Mouse (Mus musculus): ENCODE measurements around the gene Gpx2. TPM values are rescaled to one million over a fixed set of nuclear protein-coding genes. Genes with fewer than 3 reads are reported as not detected.

Gene Gpx2
- polyA plus RNA-seq, 1 experiment from 2014 or later = 98.3 TPM

GRCm38 (mm10) chr12:76813543-76813942, 18.2 kb upstream of the Gpx2 start:
- ATAC-seq (replicated peaks; ENCODE audit: low FRiP score, low TSS enrichment, low read depth) (no peak), DNase-seq (ENCODE audit: low spot score) (no peak)
- no peak overlapping the region for H3K9ac ChIP-seq (ENCODE audit: low read length)
- no peak overlapping the region for H3K4me3 ChIP-seq (ENCODE audit: low read depth, low read length)
- 0 out of 2 replicates have a peak, but pooled peaks cover 7% of the 10 kb centered on the region for H3K4me1 ChIP-seq (replicated peaks; ENCODE audit: control insufficient read depth, insufficient read depth, low read length)
- no peak overlapping the region for H3K27ac ChIP-seq (ENCODE audit: low read depth)
- no peaks in the 10 kb centered on the region for H3K9me3 ChIP-seq (ENCODE audit: control insufficient read depth, low read length)
- no peaks in the 10 kb centered on the region for H3K36me3 ChIP-seq (ENCODE audit: control insufficient read depth, insufficient read depth, low read length)
- H3K4me2 ChIP-seq (ENCODE audit: low read length) = no peak overlapping the region
- 51% methylated on average over 10 of the region's 10 CpGs for WGBS
- no peaks in the 10 kb centered on the region for H3K27me3 ChIP-seq (replicated peaks; ENCODE audit: control insufficient read depth, insufficient read depth, low read length)

DNA sequence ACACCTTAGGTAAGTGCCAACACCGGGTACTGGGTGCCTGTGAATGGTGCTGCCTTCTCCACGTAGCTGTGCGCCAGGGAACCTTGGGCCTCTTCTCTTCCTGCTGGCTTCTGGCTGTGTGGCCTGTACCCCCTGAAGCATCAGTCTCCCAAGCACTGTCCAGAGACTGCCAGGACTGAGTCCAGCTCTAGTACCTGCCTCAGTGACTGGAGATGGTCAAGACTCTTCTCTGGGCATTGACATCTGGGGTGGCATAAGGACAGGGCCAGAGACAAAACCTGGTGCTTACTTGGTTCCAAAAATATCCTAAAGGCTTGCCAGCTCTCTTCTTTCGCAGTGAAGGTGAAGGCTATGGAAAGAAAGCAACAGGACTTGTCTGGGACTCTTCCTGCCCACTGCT, 15.7 kb upstream of the Gpx2 start:
- no peak overlapping the region for H3K9ac ChIP-seq (ENCODE audit: low read length)
- no peaks in the 10 kb centered on the region for H3K9me3 ChIP-seq (ENCODE audit: control insufficient read depth, low read length)
- no peak overlapping the region for H3K4me2 ChIP-seq (ENCODE audit: low read length)
- H3K4me1 ChIP-seq (replicated peaks; ENCODE audit: control insufficient read depth, insufficient read depth, low read length) = no peaks in the 10 kb centered on the region
- no peak for DNase-seq (ENCODE audit: low spot score)
- H3K36me3 ChIP-seq (ENCODE audit: control insufficient read depth, insufficient read depth, low read length) = no peaks in the 10 kb centered on the region
- no peak for ATAC-seq (replicated peaks; ENCODE audit: low FRiP score, low TSS enrichment, low read depth)
- no peak overlapping the region for H3K27ac ChIP-seq (ENCODE audit: low read depth)
- H3K27me3 ChIP-seq (replicated peaks; ENCODE audit: control insufficient read depth, insufficient read depth, low read length) = no peaks in the 10 kb centered on the region
- 94% methylated on average over 4 of the region's 4 CpGs for WGBS
- no peak overlapping the region for H3K4me3 ChIP-seq (ENCODE audit: low read depth, low read length)

DNA sequence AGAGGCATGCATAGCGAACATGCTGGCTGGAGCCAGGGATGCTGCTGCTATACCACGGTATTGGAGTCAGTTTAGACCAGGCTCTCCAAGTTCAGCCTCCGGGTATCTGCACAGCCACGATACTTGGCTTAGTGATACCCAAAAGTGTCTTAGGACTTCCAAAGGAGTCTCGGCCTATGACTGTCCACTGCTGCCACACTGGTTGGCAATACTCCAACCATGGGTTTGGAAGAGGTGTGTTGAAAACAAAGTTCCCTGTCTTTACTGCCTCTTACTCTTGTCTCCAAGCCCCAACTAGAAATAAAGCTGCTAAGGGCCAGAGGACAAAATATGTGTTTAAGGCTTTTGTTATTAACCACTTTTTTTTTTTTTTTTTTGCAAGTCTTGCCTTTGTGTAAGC, 15.1 kb upstream of the Gpx2 start:
- no peaks in the 10 kb centered on the region for H3K27me3 ChIP-seq (replicated peaks; ENCODE audit: control insufficient read depth, insufficient read depth, low read length)
- 93% methylated on average over 5 of the region's 5 CpGs for WGBS

DNA sequence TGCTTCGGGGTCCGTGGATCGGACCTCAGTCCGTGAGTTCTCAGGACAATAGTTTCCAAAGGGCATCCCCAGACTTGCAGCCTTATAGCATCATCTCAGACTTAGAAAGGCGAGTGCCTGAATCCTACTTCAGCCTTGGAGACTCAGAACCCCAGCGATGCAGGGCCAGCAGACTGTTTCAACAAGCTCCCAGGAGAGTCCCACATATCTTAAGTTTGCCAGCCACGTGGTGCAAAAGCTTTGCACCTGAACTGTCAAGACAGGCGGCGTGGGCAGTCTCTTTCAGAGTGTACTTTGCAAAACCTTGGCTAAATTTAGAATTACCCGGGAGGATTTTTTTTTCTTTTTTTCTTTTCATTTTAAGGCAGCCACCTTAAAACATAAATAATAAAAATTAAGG, 12.4 kb upstream of the Gpx2 start:
- Histone ChIP-seq H3K36me3 (ENCODE audit: control insufficient read depth, insufficient read depth, low read length) (no peaks in the 10 kb centered on the region), H3K4me1 (replicated peaks; ENCODE audit: control insufficient read depth, insufficient read depth, low read length) (no peaks in the 10 kb centered on the region), H3K9ac (ENCODE audit: low read length) (no peak overlapping the region), H3K27ac (ENCODE audit: low read depth) (no peak overlapping the region), H3K4me3 (ENCODE audit: low read depth, low read length) (no peak overlapping the region), H3K4me2 (ENCODE audit: low read length) (no peak overlapping the region), H3K9me3 (ENCODE audit: control insufficient read depth, low read length) (no peaks in the 10 kb centered on the region), H3K27me3 (replicated peaks; ENCODE audit: control insufficient read depth, insufficient read depth, low read length) (no peaks in the 10 kb centered on the region)
- 84% methylated on average over 10 of the region's 10 CpGs for WGBS
- no peak for DNase-seq (ENCODE audit: low spot score)
- no peak for ATAC-seq (replicated peaks; ENCODE audit: low FRiP score, low TSS enrichment, low read depth)

More for the DNA sequence above, 15.1 kb upstream of the Gpx2 start:
- Histone ChIP-seq H3K4me1 (replicated peaks; ENCODE audit: control insufficient read depth, insufficient read depth, low read length) (no peaks in the 10 kb centered on the region), H3K9me3 (ENCODE audit: control insufficient read depth, low read length) (no peaks in the 10 kb centered on the region), H3K36me3 (ENCODE audit: control insufficient read depth, insufficient read depth, low read length) (no peaks in the 10 kb centered on the region), H3K4me3 (ENCODE audit: low read depth, low read length) (no peak overlapping the region), H3K9ac (ENCODE audit: low read length) (no peak overlapping the region), H3K4me2 (ENCODE audit: low read length) (no peak overlapping the region), H3K27ac (ENCODE audit: low read depth) (no peak overlapping the region)
- DNase-seq (ENCODE audit: low spot score) (no peak), ATAC-seq (replicated peaks; ENCODE audit: low FRiP score, low TSS enrichment, low read depth) (no peak)

DNA sequence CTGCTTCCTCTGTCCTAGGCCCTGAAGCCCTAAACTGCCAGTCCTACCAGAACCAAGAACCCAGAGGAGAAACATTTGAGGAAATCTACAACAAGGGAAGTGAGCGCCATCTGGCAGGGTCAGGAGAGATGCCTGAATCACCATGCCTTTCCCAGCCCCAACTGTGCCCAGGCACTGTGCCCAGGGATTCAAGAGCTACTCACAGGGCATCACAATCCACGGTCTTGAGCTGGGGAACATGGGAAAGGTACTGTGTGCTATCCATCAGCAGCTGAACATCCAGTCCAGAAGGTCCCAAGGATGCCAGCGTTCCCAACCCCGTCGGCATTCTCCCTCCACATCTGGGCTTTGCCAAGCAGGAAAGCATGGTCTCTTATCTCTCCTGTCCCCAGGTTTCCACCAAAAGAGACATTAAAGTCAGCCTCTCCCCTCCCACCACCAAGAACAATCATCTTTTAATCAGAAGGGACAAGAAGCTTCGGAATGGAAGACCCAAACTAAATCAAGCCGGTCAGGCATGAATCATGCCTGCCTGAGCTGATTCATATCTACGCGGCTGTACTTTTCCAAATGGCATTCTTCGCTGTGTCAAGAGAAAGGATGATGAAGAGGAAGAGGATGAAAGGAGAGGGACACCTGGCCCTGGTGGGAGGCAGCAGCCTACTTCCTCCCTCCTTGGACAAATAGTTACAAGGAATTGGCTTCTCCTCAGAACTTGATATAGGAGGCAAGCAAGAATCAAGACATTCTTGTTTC, 9.9 kb upstream of the Gpx2 start:
- WGBS = 89% methylated on average over 10 of the region's 10 CpGs
- ATAC-seq (replicated peaks; ENCODE audit: low FRiP score, low TSS enrichment, low read depth) = no peak

DNA sequence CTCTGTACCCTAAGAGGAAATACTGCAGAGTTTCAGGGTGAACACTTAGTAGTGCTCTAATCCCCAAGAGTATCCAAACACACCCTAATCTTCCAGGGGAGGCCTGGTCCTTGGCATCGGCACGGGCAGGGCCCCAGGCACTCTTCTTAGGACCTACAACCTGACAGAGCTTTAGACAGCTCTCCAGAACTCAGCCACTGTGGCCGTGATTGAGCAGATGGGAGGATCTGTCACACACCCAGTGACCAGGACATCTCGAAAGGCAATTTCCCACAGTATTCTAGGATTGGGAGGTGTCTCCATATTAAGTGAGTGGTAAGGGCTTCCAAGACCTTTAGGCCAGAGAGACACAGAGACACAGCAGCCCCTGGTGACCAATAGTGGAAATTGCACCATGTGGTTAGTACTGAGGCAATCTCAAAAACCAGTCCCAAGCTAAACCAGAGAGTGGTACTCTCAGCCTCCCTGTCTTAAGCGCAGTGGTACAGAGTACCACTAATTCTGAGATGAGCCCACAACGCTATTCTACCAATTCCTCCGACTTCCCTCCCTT, 8.4 kb upstream of the Gpx2 start:
- H3K4me2 ChIP-seq (ENCODE audit: low read length) = no peak overlapping the region
- H3K27me3 ChIP-seq (replicated peaks; ENCODE audit: control insufficient read depth, insufficient read depth, low read length) = no peaks in the 10 kb centered on the region
- no peak overlapping the region for H3K27ac ChIP-seq (ENCODE audit: low read depth)
- no peak overlapping the region for H3K4me3 ChIP-seq (ENCODE audit: low read depth, low read length)
- H3K4me1 ChIP-seq (replicated peaks; ENCODE audit: control insufficient read depth, insufficient read depth, low read length) = no peaks in the 10 kb centered on the region
- H3K36me3 ChIP-seq (ENCODE audit: control insufficient read depth, insufficient read depth, low read length) = no peaks in the 10 kb centered on the region
- 53% methylated on average over 7 of the region's 7 CpGs for WGBS
- no peak overlapping the region for H3K9ac ChIP-seq (ENCODE audit: low read length)
- DNase-seq (ENCODE audit: low spot score) (no peak), ATAC-seq (replicated peaks; ENCODE audit: low FRiP score, low TSS enrichment, low read depth) (no peak; the same call in 1 of the 2 replicates)
- H3K9me3 ChIP-seq (ENCODE audit: control insufficient read depth, low read length) = no peaks in the 10 kb centered on the region

More for the DNA sequence above, 9.9 kb upstream of the Gpx2 start:
- H3K4me2 ChIP-seq (ENCODE audit: low read length) = no peak overlapping the region
- no peak for DNase-seq (ENCODE audit: low spot score)
- H3K4me3 ChIP-seq (ENCODE audit: low read depth, low read length) = no peak overlapping the region
- no peaks in the 10 kb centered on the region for H3K27me3 ChIP-seq (replicated peaks; ENCODE audit: control insufficient read depth, insufficient read depth, low read length)
- no peaks in the 10 kb centered on the region for H3K9me3 ChIP-seq (ENCODE audit: control insufficient read depth, low read length)
- no peaks in the 10 kb centered on the region for H3K4me1 ChIP-seq (replicated peaks; ENCODE audit: control insufficient read depth, insufficient read depth, low read length)
- H3K9ac ChIP-seq (ENCODE audit: low read length) = no peak overlapping the region
- H3K27ac ChIP-seq (ENCODE audit: low read depth) = no peak overlapping the region
- no peaks in the 10 kb centered on the region for H3K36me3 ChIP-seq (ENCODE audit: control insufficient read depth, insufficient read depth, low read length)

- H3K36me3 ChIP-seq (ENCODE audit: control insufficient read depth, insufficient read depth, low read length) = no peaks in the 10 kb centered on the region
These were observed 7.7 kb upstream of the Gpx2 start for GRCm38 (mm10) chr12:76803028-76803427.

DNA sequence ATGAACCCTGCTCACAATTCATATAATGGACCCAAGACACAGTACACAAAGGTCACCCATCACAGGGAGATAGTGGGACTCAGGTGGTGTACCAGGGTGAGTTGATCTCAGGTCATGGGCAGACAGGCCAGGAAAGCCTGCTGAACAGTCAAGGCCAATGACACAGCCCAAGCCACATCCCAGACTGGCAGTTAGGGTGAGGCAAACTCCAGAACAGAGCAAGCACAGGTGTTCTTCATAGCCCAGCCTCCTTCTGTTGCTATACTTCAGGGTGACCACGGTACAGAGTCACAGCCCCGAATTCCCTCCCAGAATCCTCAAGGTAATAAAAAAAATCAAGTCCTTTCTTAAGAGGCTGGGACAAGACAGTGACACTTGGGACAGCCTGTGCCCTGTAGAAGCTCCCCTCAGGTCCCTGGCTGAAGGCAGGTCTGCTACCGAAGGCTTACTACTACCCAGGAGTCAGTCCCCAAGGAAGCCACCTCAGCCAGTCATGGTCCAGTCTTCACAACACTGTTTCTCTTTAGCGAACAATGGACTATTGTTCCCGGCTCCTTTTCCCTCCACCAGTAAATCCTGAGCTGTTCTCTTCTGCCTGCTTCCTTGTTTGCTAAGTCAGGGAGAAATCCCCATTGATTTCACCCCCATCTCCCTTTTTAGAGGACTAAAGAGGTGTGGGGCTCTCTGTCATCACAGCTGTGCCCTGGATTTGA, 2.8 kb upstream of the Gpx2 start:
- 66% methylated on average over 5 of the region's 5 CpGs for WGBS
- H3K36me3 ChIP-seq (ENCODE audit: control insufficient read depth, insufficient read depth, low read length) = no peaks in the 10 kb centered on the region
- no peak overlapping the region for H3K4me3 ChIP-seq (ENCODE audit: low read depth, low read length)
- H3K9me3 ChIP-seq (ENCODE audit: control insufficient read depth, low read length) = no peaks in the 10 kb centered on the region
- H3K27ac ChIP-seq (ENCODE audit: low read depth) = 0 out of 2 replicates have a peak overlapping the region, but pooled peaks have one; percentile 16
- ATAC-seq (replicated peaks; ENCODE audit: low FRiP score, low TSS enrichment, low read depth) (peak; percentile 43; the same call in 1 of the 2 replicates), DNase-seq (ENCODE audit: low spot score) (no peak)
- H3K4me1 ChIP-seq (replicated peaks; ENCODE audit: control insufficient read depth, insufficient read depth, low read length) = no peaks in the 10 kb centered on the region
- no peaks in the 10 kb centered on the region for H3K27me3 ChIP-seq (replicated peaks; ENCODE audit: control insufficient read depth, insufficient read depth, low read length)
- no peak overlapping the region for H3K4me2 ChIP-seq (ENCODE audit: low read length)
- no peak overlapping the region for H3K9ac ChIP-seq (ENCODE audit: low read length)

More at GRCm38 (mm10) chr12:76803028-76803427, 7.7 kb upstream of the Gpx2 start:
- H3K4me1 ChIP-seq (replicated peaks; ENCODE audit: control insufficient read depth, insufficient read depth, low read length) = no peaks in the 10 kb centered on the region
- H3K4me3 ChIP-seq (ENCODE audit: low read depth, low read length) = no peak overlapping the region
- H3K27me3 ChIP-seq (replicated peaks; ENCODE audit: control insufficient read depth, insufficient read depth, low read length) = no peaks in the 10 kb centered on the region
- H3K27ac ChIP-seq (ENCODE audit: low read depth) = no peak overlapping the region
- no peak overlapping the region for H3K4me2 ChIP-seq (ENCODE audit: low read length)
- 91% methylated on average over 10 of the region's 10 CpGs for WGBS
- no peaks in the 10 kb centered on the region for H3K9me3 ChIP-seq (ENCODE audit: control insufficient read depth, low read length)
- DNase-seq (ENCODE audit: low spot score) (no peak), ATAC-seq (replicated peaks; ENCODE audit: low FRiP score, low TSS enrichment, low read depth) (no peak)
- H3K9ac ChIP-seq (ENCODE audit: low read length) = no peak overlapping the region

All from intestine, embryonic 14.5 days (tissue).